Mouse (Mus musculus): Measurements from ENCODE around the gene Rab3c. TPM values are rescaled to one million over a fixed set of nuclear protein-coding genes. Genes with fewer than 3 reads are reported as not detected.

The Rab3c gene
- polyA plus RNA-seq, 1 experiment from 2014 or later: 198 TPM

- Histone ChIP-seq H3K27ac (replicated peaks) (no peak overlapping the region), H3K36me3 (no peaks in the 10 kb centered on the region), H3K4me3 (no peak overlapping the region), H3K9me3 (no peaks in the 10 kb centered on the region), H3K4me2 (no peak overlapping the region), H3K27me3 (no peaks in the 10 kb centered on the region), H3K4me1 (replicated peaks) (peaks cover 25% of the 10 kb centered on the region), H3K9ac (no peak overlapping the region)
- no peak for ATAC-seq (ENCODE audit: low FRiP score, low read depth)
- 73% methylated on average over 4 of the region's 4 CpGs for WGBS
Measured at GRCm38 (mm10) chr13:110184963-110185685, 95.7 kb downstream of the Rab3c start.

- no peaks in the 10 kb centered on the region for H3K27me3 ChIP-seq
- H3K9ac ChIP-seq: no peak overlapping the region
- H3K9me3 ChIP-seq: no peaks in the 10 kb centered on the region
- H3K27ac ChIP-seq (replicated peaks): no peak overlapping the region
- H3K4me3 ChIP-seq: no peak overlapping the region
- H3K4me2 ChIP-seq: no peak overlapping the region
- H3K4me1 ChIP-seq (replicated peaks): no peaks in the 10 kb centered on the region; the same call in 1 of the 2 replicates
- 85% methylated on average over 6 of the region's 6 CpGs for WGBS
- H3K36me3 ChIP-seq: no peaks in the 10 kb centered on the region
- no peak for ATAC-seq (ENCODE audit: low FRiP score, low read depth)
Measured at GRCm38 (mm10) chr13:110175651-110176050, 105.1 kb downstream of the Rab3c start.

- Histone ChIP-seq H3K9ac (no peak overlapping the region), H3K4me3 (no peak overlapping the region), H3K27me3 (no peaks in the 10 kb centered on the region), H3K36me3 (no peaks in the 10 kb centered on the region), H3K4me2 (no peak overlapping the region), H3K27ac (replicated peaks) (0 out of 2 replicates have a peak overlapping the region, but pooled peaks have one; percentile 17), H3K4me1 (replicated peaks) (peaks cover 35% of the 10 kb centered on the region), H3K9me3 (no peaks in the 10 kb centered on the region)
- ATAC-seq (ENCODE audit: low FRiP score, low read depth): no peak
- 44% methylated on average over 3 of the region's 3 CpGs for WGBS
Measured at GRCm38 (mm10) chr13:110169669-110170068, 111.1 kb downstream of the Rab3c start.

- no peak overlapping the region for H3K4me3 ChIP-seq
- H3K4me1 ChIP-seq (replicated peaks): peaks cover 35% of the 10 kb centered on the region
- H3K27ac ChIP-seq (replicated peaks): 0 out of 2 replicates have a peak overlapping the region, but pooled peaks have one; percentile 10
- no peaks in the 10 kb centered on the region for H3K27me3 ChIP-seq
- no peak overlapping the region for H3K9ac ChIP-seq
- no peak overlapping the region for H3K4me2 ChIP-seq
- WGBS: 42% methylated on average over 4 of the region's 4 CpGs
- ATAC-seq (ENCODE audit: low FRiP score, low read depth): no peak
- no peaks in the 10 kb centered on the region for H3K9me3 ChIP-seq
- H3K36me3 ChIP-seq: no peaks in the 10 kb centered on the region
Measured at GRCm38 (mm10) chr13:110169152-110169551, 111.6 kb downstream of the Rab3c start.

- no peak overlapping the region for H3K27ac ChIP-seq (replicated peaks)
- H3K4me3 ChIP-seq: no peak overlapping the region
- ATAC-seq (ENCODE audit: low FRiP score, low read depth): no peak
- no peak overlapping the region for H3K4me2 ChIP-seq
- no peak overlapping the region for H3K9ac ChIP-seq
- no peaks in the 10 kb centered on the region for H3K27me3 ChIP-seq
- no peaks in the 10 kb centered on the region for H3K9me3 ChIP-seq
- no peaks in the 10 kb centered on the region for H3K36me3 ChIP-seq
- 60% methylated on average over 4 of the region's 4 CpGs for WGBS
- peaks cover 35% of the 10 kb centered on the region for H3K4me1 ChIP-seq (replicated peaks)
Measured at GRCm38 (mm10) chr13:110168570-110168969, 112.2 kb downstream of the Rab3c start.

- H3K36me3 ChIP-seq: no peaks in the 10 kb centered on the region
- H3K4me3 ChIP-seq: no peak overlapping the region
- peaks cover 35% of the 10 kb centered on the region for H3K4me1 ChIP-seq (replicated peaks)
- no peaks in the 10 kb centered on the region for H3K9me3 ChIP-seq
- ATAC-seq (ENCODE audit: low FRiP score, low read depth): peak; percentile 94
- H3K27me3 ChIP-seq: no peaks in the 10 kb centered on the region
- H3K9ac ChIP-seq: no peak overlapping the region
- WGBS: 33% methylated on average over 3 of the region's 3 CpGs
- H3K4me2 ChIP-seq: no peak overlapping the region
- H3K27ac ChIP-seq (replicated peaks): peak overlapping the region; percentile 69
Measured at GRCm38 (mm10) chr13:110166622-110167330, 114.0 kb downstream of the Rab3c start.

GRCm38 (mm10) chr13:110159980-110160379 lies 120.8 kb downstream of the Rab3c start:
- no peaks in the 10 kb centered on the region for H3K27me3 ChIP-seq
- H3K9me3 ChIP-seq: no peaks in the 10 kb centered on the region
- ATAC-seq (ENCODE audit: low FRiP score, low read depth): no peak
- WGBS: 30% methylated on average over 4 of the region's 4 CpGs
- H3K4me1 ChIP-seq (replicated peaks): peaks cover 11% of the 10 kb centered on the region; the same call in 1 of the 2 replicates
- H3K27ac ChIP-seq (replicated peaks): peak overlapping the region; percentile 45; the same call in 1 of the 2 replicates
- no peaks in the 10 kb centered on the region for H3K36me3 ChIP-seq
- H3K9ac ChIP-seq: no peak overlapping the region
- no peak overlapping the region for H3K4me3 ChIP-seq
- H3K4me2 ChIP-seq: no peak overlapping the region

GRCm38 (mm10) chr13:110158588-110159519 lies 121.9 kb downstream of the Rab3c start:
- H3K4me3 ChIP-seq: no peak overlapping the region
- no peak for ATAC-seq (ENCODE audit: low FRiP score, low read depth)

GRCm38 (mm10) chr13:110145545-110145944 lies 135.3 kb downstream of the Rab3c start:
- H3K27me3 ChIP-seq: no peaks in the 10 kb centered on the region
- H3K9me3 ChIP-seq: no peaks in the 10 kb centered on the region
- peak; percentile 27; the same call in 1 of the 2 replicates for ATAC-seq (ENCODE audit: low FRiP score, low read depth)
- H3K4me3 ChIP-seq: no peak overlapping the region
- H3K4me2 ChIP-seq: no peak overlapping the region
- no peaks in the 10 kb centered on the region for H3K36me3 ChIP-seq
- H3K9ac ChIP-seq: no peak overlapping the region
- WGBS: 38% methylated on average over 3 of the region's 3 CpGs
- H3K4me1 ChIP-seq (replicated peaks): peaks cover 16% of the 10 kb centered on the region
- peak overlapping the region; percentile 75 for H3K27ac ChIP-seq (replicated peaks)

More at GRCm38 (mm10) chr13:110158588-110159519, 121.9 kb downstream of the Rab3c start:
- Histone ChIP-seq H3K9ac (no peak overlapping the region), H3K9me3 (no peaks in the 10 kb centered on the region), H3K27ac (replicated peaks) (peak overlapping the region; percentile 71), H3K4me2 (no peak overlapping the region), H3K36me3 (no peaks in the 10 kb centered on the region), H3K4me1 (replicated peaks) (peaks cover 11% of the 10 kb centered on the region; the same call in 1 of the 2 replicates), H3K27me3 (no peaks in the 10 kb centered on the region)
- WGBS: 31% methylated on average over 7 of the region's 7 CpGs

- Histone ChIP-seq H3K36me3 (no peaks in the 10 kb centered on the region), H3K4me1 (replicated peaks) (peaks cover 16% of the 10 kb centered on the region), H3K4me3 (no peak overlapping the region), H3K9me3 (no peaks in the 10 kb centered on the region), H3K27me3 (no peaks in the 10 kb centered on the region), H3K9ac (no peak overlapping the region), H3K4me2 (no peak overlapping the region), H3K27ac (replicated peaks) (peak overlapping the region; percentile 75)
- peak; percentile 87 for ATAC-seq (ENCODE audit: low FRiP score, low read depth)
- WGBS: 24% methylated on average over 8 of the region's 8 CpGs
Measured at GRCm38 (mm10) chr13:110145019-110145418, 135.8 kb downstream of the Rab3c start.

GRCm38 (mm10) chr13:110139339-110139738 lies 141.5 kb downstream of the Rab3c start:
- no peak overlapping the region for H3K4me3 ChIP-seq
- peaks cover 20% of the 10 kb centered on the region for H3K4me1 ChIP-seq (replicated peaks)
- no peaks in the 10 kb centered on the region for H3K9me3 ChIP-seq
- peak overlapping the region; percentile 3 for H3K27ac ChIP-seq (replicated peaks)
- no peak overlapping the region for H3K4me2 ChIP-seq
- peak; percentile 62; the same call in 1 of the 2 replicates for ATAC-seq (ENCODE audit: low FRiP score, low read depth)
- no peaks in the 10 kb centered on the region for H3K36me3 ChIP-seq
- no peak overlapping the region for H3K9ac ChIP-seq
- WGBS: 44% methylated on average over 5 of the region's 5 CpGs
- no peaks in the 10 kb centered on the region for H3K27me3 ChIP-seq

Data from hindbrain, embryonic 15.5 days (tissue).